Mouse (Mus musculus): Measurements from ENCODE around the gene 4930503B20Rik.

DNA sequence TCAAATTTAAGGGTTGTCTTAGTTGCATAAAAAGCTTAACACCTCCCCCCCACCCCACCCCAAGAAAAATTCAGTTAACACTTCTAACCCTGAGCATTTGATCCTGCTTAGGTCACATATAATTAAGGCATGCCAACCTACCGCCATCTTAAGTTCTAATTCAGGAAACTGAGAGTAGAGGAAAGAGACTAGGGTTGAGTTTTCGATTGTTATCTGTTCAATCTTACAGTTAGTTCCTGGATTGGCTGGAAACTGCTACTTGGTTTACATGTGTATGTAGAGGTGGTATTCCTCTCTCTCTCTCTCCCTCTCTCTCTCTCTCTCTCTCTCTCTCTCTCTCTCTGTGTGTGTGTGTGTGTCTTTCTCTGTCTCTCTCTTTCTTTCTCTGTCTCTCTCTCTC, 32.0 kb upstream of the 4930503B20Rik start:
- TF ChIP-seq CTCF (IDR thresholded peaks at IDR 0.05; ENCODE audit: low read depth, low read length) (no peak), POLR2AphosphoS5 (IDR thresholded peaks at IDR 0.05; ENCODE audit: insufficient replicate concordance, low read depth, low read length) (no peak)
